In the genomic region with DNA sequence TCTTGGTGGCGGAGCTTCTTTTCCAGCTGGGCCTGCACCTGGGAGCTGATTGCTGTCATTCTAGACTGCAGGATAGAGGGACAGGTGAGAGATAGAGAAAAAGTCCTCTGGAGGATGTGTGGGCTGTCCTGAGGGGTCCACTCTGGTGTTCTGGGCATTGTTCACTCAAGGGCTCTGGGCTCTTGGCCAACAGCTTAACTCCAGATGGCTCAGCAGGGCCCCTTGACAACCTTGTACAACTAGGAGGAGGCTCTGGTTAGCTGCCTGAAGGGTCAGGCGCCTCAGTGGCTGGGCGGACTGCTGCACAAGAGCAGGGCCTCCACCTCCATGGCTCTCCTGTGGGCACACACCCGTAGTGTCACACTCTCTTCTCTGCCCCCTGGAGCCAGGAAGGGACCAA, we compare ENCODE assay signal across 25 mouse cellular contexts. TPM values are rescaled to one million over a fixed set of nuclear protein-coding genes. Genes with fewer than 3 reads are reported as not detected.
DNase-seq lines count a peak whose midpoint lies in the region; ATAC-seq and TF ChIP-seq lines count a peak whose summit lies in the region.
"Had no signal": no experiment of that assay in that cellular context is flagged by ENCODE, and none has a peak within 500 bp of the region (broad histone marks: within the 10 kb centered on the region; RNA-seq: fewer than 3 reads in every experiment).

No protein-coding gene starts in this region.

- H3K27ac ChIP-seq in heart, embryonic 12.5 days (ENCODE audit: poor library complexity, severe bottlenecking) = peak overlapping the region; percentile 54; the same call in 1 of the 2 replicates
- no peak overlapping the region for H3K27ac ChIP-seq in intestine, embryonic 15.5 days
- no peak overlapping the region for H3K27ac ChIP-seq in intestine, postnatal 0 days (ENCODE audit: low read depth, low read length)
- no peak overlapping the region for H3K27ac ChIP-seq in midbrain, postnatal 0 days (ENCODE audit: low read depth, low read length)
- H3K27ac ChIP-seq in midbrain, embryonic 11.5 days (ENCODE audit: low read depth, low read length) = no peak overlapping the region
- H3K27ac ChIP-seq: kidney, embryonic 15.5 days; neural tube, embryonic 13.5 days had no signal

- no peak for TF ChIP-seq CTCF in intestine, postnatal 0 days (IDR thresholded peaks at IDR 0.05; ENCODE audit: low read depth)
- no peak for TF ChIP-seq CTCF in midbrain, postnatal 0 days (IDR thresholded peaks at IDR 0.05)

- no peak overlapping the region for H3K4me3 ChIP-seq in heart, embryonic 12.5 days
- no peak overlapping the region for H3K4me3 ChIP-seq in intestine, embryonic 15.5 days (replicated peaks)
- no peak overlapping the region for H3K4me3 ChIP-seq in intestine, postnatal 0 days (ENCODE audit: low read depth, low read length)
- H3K4me3 ChIP-seq in midbrain, postnatal 0 days (ENCODE audit: low read depth, low read length) = no peak overlapping the region
- H3K4me3 ChIP-seq in midbrain, embryonic 11.5 days (ENCODE audit: low read depth, low read length) = no peak overlapping the region
- H3K4me3 ChIP-seq: kidney, embryonic 15.5 days; neural tube, embryonic 13.5 days had no signal

- H3K4me1 ChIP-seq in heart, embryonic 12.5 days (replicated peaks) = peaks cover 43% of the 10 kb centered on the region
- peaks cover 10% of the 10 kb centered on the region for H3K4me1 ChIP-seq in intestine, embryonic 15.5 days (replicated peaks)
- no peaks in the 10 kb centered on the region for H3K4me1 ChIP-seq in intestine, postnatal 0 days (replicated peaks; ENCODE audit: control insufficient read depth, insufficient read depth, low read length)
- H3K4me1 ChIP-seq in midbrain, postnatal 0 days (ENCODE audit: insufficient read depth, low read length) = no peaks in the 10 kb centered on the region
- H3K4me1 ChIP-seq in midbrain, embryonic 11.5 days (ENCODE audit: control insufficient read depth, insufficient read depth, low read length) = no peaks in the 10 kb centered on the region

- H3K9ac ChIP-seq in heart, embryonic 12.5 days = no peak overlapping the region
- H3K9ac ChIP-seq in intestine, embryonic 15.5 days = no peak overlapping the region
- no peak overlapping the region for H3K9ac ChIP-seq in intestine, postnatal 0 days (ENCODE audit: low read depth, low read length)
- H3K9ac ChIP-seq in midbrain, postnatal 0 days (replicated peaks; ENCODE audit: low read length, poor library complexity, severe bottlenecking) = no peak overlapping the region
- no peak overlapping the region for H3K9ac ChIP-seq in midbrain, embryonic 11.5 days (ENCODE audit: low read length)
- H3K9ac ChIP-seq: forebrain, postnatal 0 days; kidney, embryonic 15.5 days; neural tube, embryonic 13.5 days had no signal

- intact Hi-C loops in heart, postnatal 14 days (cut with DNase I) = loop anchor here (5.0 kb wide), 1 partner anchor 306 kb away; the partner anchor contains the start of gene Zc3h7a

- DNase-seq in heart, postnatal 14 days = no peak
- peak; percentile 49 for DNase-seq in midbrain, postnatal 0 days (ENCODE audit: low spot score)
- DNase-seq in midbrain, embryonic 11.5 days (ENCODE audit: low spot score, missing footprints) = no peak
- no peak for DNase-seq in adrenal gland, adult (ENCODE audit: inconsistent age in 2 of 2, low spot score in 1 of 2)
- DNase-seq: cerebellum, adult 9-11 months; forebrain, postnatal 0 days; lung, adult 18-20 months; right cerebral cortex, postnatal 25 days had no signal

- no peak overlapping the region for H3K4me2 ChIP-seq in heart, embryonic 12.5 days
- H3K4me2 ChIP-seq in intestine, embryonic 15.5 days (replicated peaks) = no peak overlapping the region
- no peak overlapping the region for H3K4me2 ChIP-seq in intestine, postnatal 0 days (replicated peaks; ENCODE audit: low read depth)
- no peak overlapping the region for H3K4me2 ChIP-seq in midbrain, postnatal 0 days (ENCODE audit: low read depth, low read length, poor library complexity, severe bottlenecking)
- H3K4me2 ChIP-seq in midbrain, embryonic 11.5 days = no peak overlapping the region
- H3K4me2 ChIP-seq: kidney, embryonic 15.5 days; neural tube, embryonic 13.5 days had no signal

- H3K36me3 ChIP-seq in heart, embryonic 12.5 days = no peaks in the 10 kb centered on the region
- H3K36me3 ChIP-seq in intestine, embryonic 15.5 days = no peaks in the 10 kb centered on the region
- H3K36me3 ChIP-seq in intestine, postnatal 0 days (ENCODE audit: control insufficient read depth, insufficient read depth) = no peaks in the 10 kb centered on the region
- no peaks in the 10 kb centered on the region for H3K36me3 ChIP-seq in midbrain, postnatal 0 days (ENCODE audit: insufficient read depth, low read length)
- no peaks in the 10 kb centered on the region for H3K36me3 ChIP-seq in midbrain, embryonic 11.5 days (ENCODE audit: control insufficient read depth, insufficient read depth, low read length)
- H3K36me3 ChIP-seq: kidney, embryonic 15.5 days; neural tube, embryonic 13.5 days had no signal

- H3K9me3 ChIP-seq in heart, embryonic 12.5 days (replicated peaks) = no peaks in the 10 kb centered on the region
- H3K9me3 ChIP-seq in intestine, embryonic 15.5 days = no peaks in the 10 kb centered on the region
- no peaks in the 10 kb centered on the region for H3K9me3 ChIP-seq in intestine, postnatal 0 days (ENCODE audit: control insufficient read depth)
- H3K9me3 ChIP-seq in midbrain, postnatal 0 days (ENCODE audit: low read length) = no peaks in the 10 kb centered on the region
- no peaks in the 10 kb centered on the region for H3K9me3 ChIP-seq in midbrain, embryonic 11.5 days (ENCODE audit: control insufficient read depth, low read length)
- H3K9me3 ChIP-seq: G1E; kidney, embryonic 15.5 days; neural tube, embryonic 13.5 days had no signal

- WGBS in heart, embryonic 12.5 days = 38% methylated on average over 4 of the region's 4 CpGs
- 50% methylated on average over 4 of the region's 4 CpGs for WGBS in intestine, embryonic 15.5 days
- 50% methylated on average over 4 of the region's 4 CpGs for WGBS in intestine, postnatal 0 days
- 55% methylated on average over 4 of the region's 4 CpGs for WGBS in midbrain, postnatal 0 days
- WGBS in midbrain, embryonic 11.5 days = 78% methylated on average over 4 of the region's 4 CpGs

- ATAC-seq in heart, embryonic 12.5 days (ENCODE audit: insufficient number of reproducible peaks, low FRiP score) = peak; percentile 58
- 0 out of 2 replicates have a peak, but pooled peaks have one; percentile 9 for ATAC-seq in intestine, embryonic 15.5 days
- ATAC-seq in intestine, postnatal 0 days = no peak
- ATAC-seq in midbrain, postnatal 0 days (ENCODE audit: low FRiP score) = no peak
- ATAC-seq in midbrain, embryonic 11.5 days (ENCODE audit: low FRiP score) = no peak
- ATAC-seq: forebrain, postnatal 0 days; inflammation-experienced regulatory T-cells, adult 6 months had no signal

- H3K27me3 ChIP-seq in heart, embryonic 12.5 days (replicated peaks) = peaks cover 27% of the 10 kb centered on the region; the same call in 1 of the 2 replicates
- H3K27me3 ChIP-seq in intestine, embryonic 15.5 days (replicated peaks) = no peaks in the 10 kb centered on the region
- no peaks in the 10 kb centered on the region for H3K27me3 ChIP-seq in intestine, postnatal 0 days (replicated peaks; ENCODE audit: control insufficient read depth, insufficient read depth, low read length)
- H3K27me3 ChIP-seq in midbrain, postnatal 0 days (ENCODE audit: insufficient read depth, low read length) = no peaks in the 10 kb centered on the region
- no peaks in the 10 kb centered on the region for H3K27me3 ChIP-seq in midbrain, embryonic 11.5 days (ENCODE audit: control insufficient read depth, insufficient read depth, low read length)
- H3K27me3 ChIP-seq: kidney, embryonic 15.5 days; neural tube, embryonic 13.5 days had no signal

RNA-seq across cellular contexts. Expression of gene Rmi2, which starts 36.1 kb away (rescaled TPM):
- 3.9 and 5.0 TPM in 2 replicates for polyA plus RNA-seq in heart, embryonic 12.5 days (2016; fragmentation: Nextera tagmentation; extraction: Ambion mirVana)
- total RNA-seq in heart, postnatal 14 days (2021) = 1 to 10 TPM in 1 of 2 experiments, under 1 TPM in 1; 0.55 to 1.4 TPM
- polyA plus RNA-seq in intestine, embryonic 15.5 days (2015; fragmentation: Nextera tagmentation; extraction: Ambion mirVana) = 2.8 and 4.1 TPM in 2 replicates
- polyA plus RNA-seq in intestine, postnatal 0 days (2015; fragmentation: Nextera tagmentation; extraction: Ambion mirVana) = 0.53 and 0.88 TPM in 2 replicates
- total RNA-seq in midbrain, postnatal 0 days (2014; rRNA removed) = 0.14 and 1.1 TPM in 2 replicates
- polyA plus RNA-seq in midbrain, postnatal 0 days (2015; fragmentation: Nextera tagmentation; extraction: Ambion mirVana) = 0.22 and 0.25 TPM in 2 replicates
- polyA plus RNA-seq in midbrain, embryonic 11.5 days (2014; fragmentation: Nextera tagmentation; extraction: Ambion mirVana) = 2.3 and 2.9 TPM in 2 replicates
- polyA plus RNA-seq: liver, adult 2 months had no signal

RNA-seq across cellular contexts. Expression of gene Gm11172, which starts 58.3 kb away (rescaled TPM):
- polyA plus RNA-seq in heart, embryonic 12.5 days (2016; fragmentation: Nextera tagmentation; extraction: Ambion mirVana) = not detected in 2 replicates
- not detected for total RNA-seq in heart, postnatal 14 days (2021)
- not detected in 2 replicates for polyA plus RNA-seq in intestine, embryonic 15.5 days (2015; fragmentation: Nextera tagmentation; extraction: Ambion mirVana)
- not detected in 2 replicates for polyA plus RNA-seq in intestine, postnatal 0 days (2015; fragmentation: Nextera tagmentation; extraction: Ambion mirVana)
- total RNA-seq in midbrain, postnatal 0 days (2014; rRNA removed) = not detected in 2 replicates
- polyA plus RNA-seq in midbrain, postnatal 0 days (2015; fragmentation: Nextera tagmentation; extraction: Ambion mirVana) = not detected in 2 replicates
- not detected in 2 replicates for polyA plus RNA-seq in midbrain, embryonic 11.5 days (2014; fragmentation: Nextera tagmentation; extraction: Ambion mirVana)
- total RNA-seq: adrenal gland, adult 18-20 months; forebrain, postnatal 0 days; G1E; gastrocnemius, adult 18-20 months; granulocyte monocyte progenitor cell, adult 5-6 weeks; layer of hippocampus, postnatal 14 days; left cerebral cortex, postnatal 14 days; liver, adult 2 months; megakaryocyte, adult 5-6 weeks had no signal
- polyA plus RNA-seq: forebrain, postnatal 0 days; G1E; inflammation-experienced regulatory T-cells, adult 6 months; kidney, embryonic 15.5 days; large intestine, adult 2 months; liver, adult 2 months; neural tube, embryonic 13.5 days; stomach, embryonic 16.5 days; thymus, postnatal 0 days had no signal

Comparison
In these comparisons a context has a peak if more than half of its experiments do, and no peak if none do; other contexts are left out.
1. ATAC-seq: peak in heart, embryonic 12.5 days (single experiment) and intestine, embryonic 15.5 days (single experiment); none in intestine, postnatal 0 days (single experiment), midbrain, postnatal 0 days (single experiment) and midbrain, embryonic 11.5 days (single experiment).